Mouse (Mus musculus): ENCODE measurements around the gene Gm21616. TPM values are rescaled to one million over a fixed set of nuclear protein-coding genes. Genes with fewer than 3 reads are reported as not detected.
"Not testable (repeated sequence)": the region's sequence is repeated elsewhere in the genome, so short reads cannot be mapped to it uniquely, and the experiment has no call there.

Gene Gm21616
- not detected for total RNA-seq (2022)

GRCm38 (mm10) chrX:125435242-125435641 is at the start of gene Gm21616:
Gene Gm21616, plus strand, starts transcription at chrX:125435542.
- DNase-seq (ENCODE audit: low spot score in 2 of 2), result not testable (repeated sequence)

Data from gastrocnemius, adult 8-10 months (tissue).